Mouse (Mus musculus): ENCODE measurements around the gene Pde1b. TPM values are rescaled to one million over a fixed set of nuclear protein-coding genes. Genes with fewer than 3 reads are reported as not detected.

The Pde1b gene
- polyA plus RNA-seq, 1 experiment from 2014 or later = 91.0 TPM

- H3K27ac ChIP-seq (ENCODE audit: low read depth, low read length) = peak overlapping the region; percentile 72
These were observed 33.6 kb downstream of the Pde1b start for GRCm38 (mm10) chr15:103536456-103536855.

GRCm38 (mm10) chr15:103537011-103537821 lies 34.4 kb downstream of the Pde1b start:
- H3K4me3 ChIP-seq (ENCODE audit: low read length) = peak overlapping the region; percentile 89
- peak overlapping the region; percentile 59 for H3K4me2 ChIP-seq (ENCODE audit: low read length)
- H3K4me1 ChIP-seq (ENCODE audit: control insufficient read depth, insufficient read depth, low read depth, low read length) = peaks cover 13% of the 10 kb centered on the region
- ATAC-seq = peak; percentile 67
- no peaks in the 10 kb centered on the region for H3K27me3 ChIP-seq (replicated peaks; ENCODE audit: control insufficient read depth, insufficient read depth, low read length)
- H3K36me3 ChIP-seq (ENCODE audit: control insufficient read depth, insufficient read depth, low read length) = peaks cover under 1% of the 10 kb centered on the region; the same call in 1 of the 2 replicates
- peak overlapping the region; percentile 85 for H3K9ac ChIP-seq (ENCODE audit: low read depth, low read length)
- peak overlapping the region; percentile 72 for H3K27ac ChIP-seq (ENCODE audit: low read depth, low read length)
- WGBS = under 1% methylated on average over 37 of the region's 37 CpGs
- no peaks in the 10 kb centered on the region for H3K9me3 ChIP-seq (ENCODE audit: control insufficient read depth, low read length)

More at GRCm38 (mm10) chr15:103536456-103536855, 33.6 kb downstream of the Pde1b start:
- no peak for ATAC-seq
- peak overlapping the region; percentile 89 for H3K4me3 ChIP-seq (ENCODE audit: low read length)
- peak overlapping the region; percentile 59 for H3K4me2 ChIP-seq (ENCODE audit: low read length)
- H3K9me3 ChIP-seq (ENCODE audit: control insufficient read depth, low read length) = no peaks in the 10 kb centered on the region
- peak overlapping the region; percentile 85 for H3K9ac ChIP-seq (ENCODE audit: low read depth, low read length)
- no peaks in the 10 kb centered on the region for H3K27me3 ChIP-seq (replicated peaks; ENCODE audit: control insufficient read depth, insufficient read depth, low read length)
- peaks cover 13% of the 10 kb centered on the region for H3K4me1 ChIP-seq (ENCODE audit: control insufficient read depth, insufficient read depth, low read depth, low read length)
- 18% methylated on average over 2 of the region's 2 CpGs for WGBS
- peaks cover 2% of the 10 kb centered on the region; the same call in 1 of the 2 replicates for H3K36me3 ChIP-seq (ENCODE audit: control insufficient read depth, insufficient read depth, low read length)

GRCm38 (mm10) chr15:103537822-103538213 lies 35.0 kb downstream of the Pde1b start, which contains the start of gene Ppp1r1a:
TSS of gene Ppp1r1a (minus strand) at chr15:103538003.
- H3K27ac ChIP-seq (ENCODE audit: low read depth, low read length) = peak within 1 kb of the TSS; percentile 72
- peaks cover 13% of the 10 kb centered on the region for H3K4me1 ChIP-seq (ENCODE audit: control insufficient read depth, insufficient read depth, low read depth, low read length)
- peak within 1 kb of the TSS; percentile 85 for H3K9ac ChIP-seq (ENCODE audit: low read depth, low read length)
- H3K4me2 ChIP-seq (ENCODE audit: low read length) = peak within 1 kb of the TSS; percentile 59
- under 1% methylated on average over 36 of the region's 36 CpGs for WGBS
- H3K36me3 ChIP-seq (ENCODE audit: control insufficient read depth, insufficient read depth, low read length) = no peaks in the 10 kb centered on the region; the same call in 1 of the 2 replicates
- no peaks in the 10 kb centered on the region for H3K9me3 ChIP-seq (ENCODE audit: control insufficient read depth, low read length)
- ATAC-seq = peak; percentile 90
- H3K27me3 ChIP-seq (replicated peaks; ENCODE audit: control insufficient read depth, insufficient read depth, low read length) = no peaks in the 10 kb centered on the region
- peak within 1 kb of the TSS; percentile 89 for H3K4me3 ChIP-seq (ENCODE audit: low read length)

GRCm38 (mm10) chr15:103539259-103539658 lies 36.4 kb downstream of the Pde1b start:
- ATAC-seq = no peak
- Histone ChIP-seq H3K4me2 (ENCODE audit: low read length) (no peak overlapping the region), H3K27ac (ENCODE audit: low read depth, low read length) (no peak overlapping the region), H3K4me3 (ENCODE audit: low read length) (no peak overlapping the region), H3K9me3 (ENCODE audit: control insufficient read depth, low read length) (no peaks in the 10 kb centered on the region), H3K27me3 (replicated peaks; ENCODE audit: control insufficient read depth, insufficient read depth, low read length) (no peaks in the 10 kb centered on the region), H3K36me3 (ENCODE audit: control insufficient read depth, insufficient read depth, low read length) (no peaks in the 10 kb centered on the region), H3K9ac (ENCODE audit: low read depth, low read length) (no peak overlapping the region), H3K4me1 (ENCODE audit: control insufficient read depth, insufficient read depth, low read depth, low read length) (peaks cover 13% of the 10 kb centered on the region)
- WGBS = 39% methylated on average over 2 of the region's 2 CpGs

GRCm38 (mm10) chr15:103540646-103541045 lies 37.8 kb downstream of the Pde1b start:
- 90% methylated on average over 1 of the region's 1 CpGs for WGBS
- Histone ChIP-seq H3K9me3 (ENCODE audit: control insufficient read depth, low read length) (no peaks in the 10 kb centered on the region), H3K4me2 (ENCODE audit: low read length) (no peak overlapping the region), H3K4me1 (ENCODE audit: control insufficient read depth, insufficient read depth, low read depth, low read length) (peaks cover 13% of the 10 kb centered on the region), H3K36me3 (ENCODE audit: control insufficient read depth, insufficient read depth, low read length) (no peaks in the 10 kb centered on the region), H3K27ac (ENCODE audit: low read depth, low read length) (no peak overlapping the region), H3K27me3 (replicated peaks; ENCODE audit: control insufficient read depth, insufficient read depth, low read length) (no peaks in the 10 kb centered on the region), H3K4me3 (ENCODE audit: low read length) (no peak overlapping the region), H3K9ac (ENCODE audit: low read depth, low read length) (no peak overlapping the region)
- no peak for ATAC-seq

GRCm38 (mm10) chr15:103542526-103542925 lies 39.7 kb downstream of the Pde1b start:
- Histone ChIP-seq H3K9me3 (ENCODE audit: control insufficient read depth, low read length) (no peaks in the 10 kb centered on the region), H3K4me3 (ENCODE audit: low read length) (no peak overlapping the region), H3K4me2 (ENCODE audit: low read length) (no peak overlapping the region), H3K4me1 (ENCODE audit: control insufficient read depth, insufficient read depth, low read depth, low read length) (peaks cover 9% of the 10 kb centered on the region; the same call in 1 of the 2 replicates), H3K9ac (ENCODE audit: low read depth, low read length) (no peak overlapping the region), H3K36me3 (ENCODE audit: control insufficient read depth, insufficient read depth, low read length) (no peaks in the 10 kb centered on the region), H3K27ac (ENCODE audit: low read depth, low read length) (no peak overlapping the region), H3K27me3 (replicated peaks; ENCODE audit: control insufficient read depth, insufficient read depth, low read length) (no peaks in the 10 kb centered on the region)
- ATAC-seq = no peak

GRCm38 (mm10) chr15:103547983-103548382 lies 45.1 kb downstream of the Pde1b start:
- WGBS = 84% methylated on average over 3 of the region's 3 CpGs
- H3K9ac ChIP-seq (ENCODE audit: low read depth, low read length) = no peak overlapping the region
- no peaks in the 10 kb centered on the region for H3K27me3 ChIP-seq (replicated peaks; ENCODE audit: control insufficient read depth, insufficient read depth, low read length)
- H3K36me3 ChIP-seq (ENCODE audit: control insufficient read depth, insufficient read depth, low read length) = no peaks in the 10 kb centered on the region
- no peak for ATAC-seq
- no peak overlapping the region for H3K4me2 ChIP-seq (ENCODE audit: low read length)
- no peaks in the 10 kb centered on the region for H3K4me1 ChIP-seq (ENCODE audit: control insufficient read depth, insufficient read depth, low read depth, low read length)
- no peak overlapping the region for H3K4me3 ChIP-seq (ENCODE audit: low read length)
- H3K27ac ChIP-seq (ENCODE audit: low read depth, low read length) = no peak overlapping the region
- no peaks in the 10 kb centered on the region for H3K9me3 ChIP-seq (ENCODE audit: control insufficient read depth, low read length)

- no peaks in the 10 kb centered on the region for H3K36me3 ChIP-seq (ENCODE audit: control insufficient read depth, insufficient read depth, low read length)
- no peaks in the 10 kb centered on the region for H3K27me3 ChIP-seq (replicated peaks; ENCODE audit: control insufficient read depth, insufficient read depth, low read length)
- no peak overlapping the region for H3K4me2 ChIP-seq (ENCODE audit: low read length)
- no peak for ATAC-seq
- WGBS = 95% methylated on average over 1 of the region's 1 CpGs
- H3K4me3 ChIP-seq (ENCODE audit: low read length) = no peak overlapping the region
- H3K27ac ChIP-seq (ENCODE audit: low read depth, low read length) = no peak overlapping the region
- H3K9ac ChIP-seq (ENCODE audit: low read depth, low read length) = no peak overlapping the region
- no peaks in the 10 kb centered on the region for H3K4me1 ChIP-seq (ENCODE audit: control insufficient read depth, insufficient read depth, low read depth, low read length)
- H3K9me3 ChIP-seq (ENCODE audit: control insufficient read depth, low read length) = no peaks in the 10 kb centered on the region
These were observed 46.6 kb downstream of the Pde1b start for GRCm38 (mm10) chr15:103549475-103549874.

GRCm38 (mm10) chr15:103551053-103551452 lies 48.2 kb downstream of the Pde1b start:
- Histone ChIP-seq H3K36me3 (ENCODE audit: control insufficient read depth, insufficient read depth, low read length) (no peaks in the 10 kb centered on the region), H3K4me3 (ENCODE audit: low read length) (no peak overlapping the region), H3K4me2 (ENCODE audit: low read length) (no peak overlapping the region), H3K9me3 (ENCODE audit: control insufficient read depth, low read length) (no peaks in the 10 kb centered on the region), H3K9ac (ENCODE audit: low read depth, low read length) (no peak overlapping the region), H3K27me3 (replicated peaks; ENCODE audit: control insufficient read depth, insufficient read depth, low read length) (no peaks in the 10 kb centered on the region), H3K4me1 (ENCODE audit: control insufficient read depth, insufficient read depth, low read depth, low read length) (no peaks in the 10 kb centered on the region), H3K27ac (ENCODE audit: low read depth, low read length) (no peak overlapping the region)
- ATAC-seq = no peak
- WGBS = 48% methylated on average over 1 of the region's 1 CpGs
